Mouse (Mus musculus): ENCODE data around the gene Gm26965. TPM values are rescaled to one million over a fixed set of nuclear protein-coding genes. Genes with fewer than 3 reads are reported as not detected.

Gene Gm26965
- not detected in 2 replicates for polyA plus RNA-seq (2015; fragmentation: Nextera tagmentation; extraction: Ambion mirVana)

- no peaks in the 10 kb centered on the region for H3K9me3 ChIP-seq
- WGBS, result under 1% methylated on average over 27 of the region's 27 CpGs
- no peaks in the 10 kb centered on the region for H3K27me3 ChIP-seq (replicated peaks)
- peak within 1 kb of the TSS; percentile 81 for H3K27ac ChIP-seq (replicated peaks)
- peak; percentile 96 for ATAC-seq (ENCODE audit: extremely low read depth, insufficient number of reproducible peaks, low FRiP score, low TSS enrichment)
- H3K4me1 ChIP-seq, result peaks cover 24% of the 10 kb centered on the region
- H3K9ac ChIP-seq, result peak within 1 kb of the TSS; percentile 91
- H3K4me3 ChIP-seq, result peak within 1 kb of the TSS; percentile 79
- H3K36me3 ChIP-seq, result peaks cover 10% of the 10 kb centered on the region
- peak within 1 kb of the TSS; percentile 94 for H3K4me2 ChIP-seq
Measured at GRCm38 (mm10) chr13:67525753-67526410, at the start of gene Gm26965, which contains the start of gene Zfp87. TSS of gene Gm26965 (minus strand) at chr13:67526151. TSS of gene Zfp87 (minus strand) at chr13:67526177.

- Histone ChIP-seq H3K9me3 (no peaks in the 10 kb centered on the region; the same call in 1 of the 2 replicates), H3K9ac (no peak overlapping the region), H3K4me1 (no peaks in the 10 kb centered on the region), H3K4me3 (no peak overlapping the region), H3K27me3 (replicated peaks) (no peaks in the 10 kb centered on the region), H3K4me2 (no peak overlapping the region), H3K36me3 (no peaks in the 10 kb centered on the region), H3K27ac (replicated peaks) (no peak overlapping the region)
- no peak for ATAC-seq (ENCODE audit: extremely low read depth, insufficient number of reproducible peaks, low FRiP score, low TSS enrichment)
- 51% methylated on average over 5 of the region's 5 CpGs for WGBS
Measured at GRCm38 (mm10) chr13:67572591-67573189, 46.7 kb upstream of the Gm26965 start.

- peak within 1 kb of the TSS; percentile 63 for H3K4me3 ChIP-seq
- no peak for ATAC-seq (ENCODE audit: extremely low read depth, insufficient number of reproducible peaks, low FRiP score, low TSS enrichment)
- H3K27me3 ChIP-seq (replicated peaks), result no peaks in the 10 kb centered on the region
- H3K27ac ChIP-seq (replicated peaks), result peak within 1 kb of the TSS; percentile 83
- WGBS, result 71% methylated on average over 4 of the region's 4 CpGs
- no peaks in the 10 kb centered on the region for H3K36me3 ChIP-seq
- peak within 1 kb of the TSS; percentile 80 for H3K4me2 ChIP-seq
- peak within 1 kb of the TSS; percentile 84 for H3K9ac ChIP-seq
- H3K4me1 ChIP-seq, result peaks cover 18% of the 10 kb centered on the region
- no peaks in the 10 kb centered on the region for H3K9me3 ChIP-seq
Measured at GRCm38 (mm10) chr13:67553730-67554129, 27.8 kb upstream of the Gm26965 start, which contains the start of gene Zfp748. TSS of gene Zfp748 (minus strand) at chr13:67553830.

- H3K36me3 ChIP-seq, result no peaks in the 10 kb centered on the region
- ATAC-seq (ENCODE audit: extremely low read depth, insufficient number of reproducible peaks, low FRiP score, low TSS enrichment), result peak; percentile 94
- under 1% methylated on average over 44 of the region's 44 CpGs for WGBS
Measured at GRCm38 (mm10) chr13:67552505-67553346, 26.8 kb upstream of the Gm26965 start.

GRCm38 (mm10) chr13:67545941-67546340 lies 20.0 kb upstream of the Gm26965 start:
- Histone ChIP-seq H3K4me2 (no peak overlapping the region), H3K36me3 (peaks cover 49% of the 10 kb centered on the region)
- 93% methylated on average over 1 of the region's 1 CpGs for WGBS

More at GRCm38 (mm10) chr13:67552505-67553346, 26.8 kb upstream of the Gm26965 start:
- Histone ChIP-seq H3K27me3 (replicated peaks) (no peaks in the 10 kb centered on the region), H3K4me2 (peak overlapping the region; percentile 80), H3K27ac (replicated peaks) (peak overlapping the region; percentile 83), H3K4me1 (peaks cover 18% of the 10 kb centered on the region), H3K9me3 (no peaks in the 10 kb centered on the region), H3K4me3 (peak overlapping the region; percentile 63), H3K9ac (peak overlapping the region; percentile 84)

GRCm38 (mm10) chr13:67527049-67527730 lies 1.2 kb upstream of the Gm26965 start:
- Histone ChIP-seq H3K9ac (no peak overlapping the region), H3K4me1 (peaks cover 24% of the 10 kb centered on the region), H3K4me3 (no peak overlapping the region), H3K9me3 (no peaks in the 10 kb centered on the region), H3K27ac (replicated peaks) (no peak overlapping the region), H3K27me3 (replicated peaks) (no peaks in the 10 kb centered on the region), H3K4me2 (no peak overlapping the region), H3K36me3 (no peaks in the 10 kb centered on the region; the same call in 1 of the 2 replicates)
- no peak for ATAC-seq (ENCODE audit: extremely low read depth, insufficient number of reproducible peaks, low FRiP score, low TSS enrichment)
- WGBS, result 69% methylated on average over 3 of the region's 3 CpGs

More at GRCm38 (mm10) chr13:67545941-67546340, 20.0 kb upstream of the Gm26965 start:
- Histone ChIP-seq H3K27ac (replicated peaks) (no peak overlapping the region), H3K9ac (no peak overlapping the region), H3K4me1 (peaks cover under 1% of the 10 kb centered on the region; the same call in 1 of the 2 replicates), H3K4me3 (no peak overlapping the region), H3K27me3 (replicated peaks) (no peaks in the 10 kb centered on the region), H3K9me3 (no peaks in the 10 kb centered on the region)
- no peak for ATAC-seq (ENCODE audit: extremely low read depth, insufficient number of reproducible peaks, low FRiP score, low TSS enrichment)

- Histone ChIP-seq H3K27ac (replicated peaks) (no peak overlapping the region), H3K4me2 (peak overlapping the region; percentile 77), H3K36me3 (peaks cover 10% of the 10 kb centered on the region), H3K4me1 (peaks cover 8% of the 10 kb centered on the region), H3K9me3 (no peaks in the 10 kb centered on the region), H3K9ac (no peak overlapping the region), H3K27me3 (replicated peaks) (0 out of 2 replicates have a peak, but pooled peaks cover 3% of the 10 kb centered on the region), H3K4me3 (peak overlapping the region; percentile 89; the same call in 1 of the 2 replicates)
- 74% methylated on average over 1 of the region's 1 CpGs for WGBS
- no peak for ATAC-seq (ENCODE audit: extremely low read depth, insufficient number of reproducible peaks, low FRiP score, low TSS enrichment)
Measured at GRCm38 (mm10) chr13:67500908-67501307, 25.0 kb downstream of the Gm26965 start.

GRCm38 (mm10) chr13:67500084-67500719 lies 25.7 kb downstream of the Gm26965 start, which contains the start of gene Zfp58:
TSS of gene Zfp58 (minus strand) at chr13:67500555.
- peaks cover 8% of the 10 kb centered on the region for H3K4me1 ChIP-seq
- peak within 1 kb of the TSS; percentile 90 for H3K9ac ChIP-seq
- WGBS, result under 1% methylated on average over 22 of the region's 22 CpGs
- peaks cover 17% of the 10 kb centered on the region for H3K36me3 ChIP-seq
- H3K27me3 ChIP-seq (replicated peaks), result 0 out of 2 replicates have a peak, but pooled peaks cover 3% of the 10 kb centered on the region
- H3K4me2 ChIP-seq, result peak within 1 kb of the TSS; percentile 77
- ATAC-seq (ENCODE audit: extremely low read depth, insufficient number of reproducible peaks, low FRiP score, low TSS enrichment), result peak; percentile 59; the same call in 1 of the 2 replicates
- H3K9me3 ChIP-seq, result no peaks in the 10 kb centered on the region
- peak within 1 kb of the TSS; percentile 53 for H3K27ac ChIP-seq (replicated peaks)
- H3K4me3 ChIP-seq, result peak within 1 kb of the TSS; percentile 89

GRCm38 (mm10) chr13:67495631-67496030 lies 30.3 kb downstream of the Gm26965 start:
- Histone ChIP-seq H3K9me3 (peaks cover 17% of the 10 kb centered on the region), H3K9ac (no peak overlapping the region), H3K4me2 (no peak overlapping the region), H3K27me3 (replicated peaks) (no peaks in the 10 kb centered on the region), H3K27ac (replicated peaks) (no peak overlapping the region), H3K4me1 (peaks cover 8% of the 10 kb centered on the region), H3K4me3 (no peak overlapping the region), H3K36me3 (peaks cover 62% of the 10 kb centered on the region)
- no peak for ATAC-seq (ENCODE audit: extremely low read depth, insufficient number of reproducible peaks, low FRiP score, low TSS enrichment)
- WGBS, result 80% methylated on average over 1 of the region's 1 CpGs

GRCm38 (mm10) chr13:67484424-67484811 lies 41.5 kb downstream of the Gm26965 start:
- H3K4me2 ChIP-seq, result peak overlapping the region; percentile 78
- peak overlapping the region; percentile 78 for H3K27ac ChIP-seq (replicated peaks)
- H3K27me3 ChIP-seq (replicated peaks), result no peaks in the 10 kb centered on the region
- H3K9me3 ChIP-seq, result no peaks in the 10 kb centered on the region
- H3K36me3 ChIP-seq, result peaks cover 25% of the 10 kb centered on the region
- peak overlapping the region; percentile 74 for H3K4me3 ChIP-seq
- WGBS, result 22% methylated on average over 8 of the region's 8 CpGs
- no peak for ATAC-seq (ENCODE audit: extremely low read depth, insufficient number of reproducible peaks, low FRiP score, low TSS enrichment)
- H3K9ac ChIP-seq, result peak overlapping the region; percentile 82
- H3K4me1 ChIP-seq, result peaks cover 9% of the 10 kb centered on the region
